Mouse (Mus musculus) heart, adult 2 months (tissue): ENCODE results near the gene Fbxo28.

Experiments
- CTCF ChIP-seq: fragments of 200-600 bp; IDR thresholded peaks from 2 replicates; pipeline ENCODE4 v1.8.1; 2022; ENCODE audit warnings: antibody characterized with exemption, mild to moderate bottlenecking, moderate library complexity
- EP300 ChIP-seq: fragments of 200-500 bp; IDR thresholded peaks from 2 replicates; pipeline ENCODE4 v1.6.1; 2011; ENCODE audit warnings: low read depth, low read length, control low read depth; ENCODE audit not compliant: insufficient read depth

DNA sequence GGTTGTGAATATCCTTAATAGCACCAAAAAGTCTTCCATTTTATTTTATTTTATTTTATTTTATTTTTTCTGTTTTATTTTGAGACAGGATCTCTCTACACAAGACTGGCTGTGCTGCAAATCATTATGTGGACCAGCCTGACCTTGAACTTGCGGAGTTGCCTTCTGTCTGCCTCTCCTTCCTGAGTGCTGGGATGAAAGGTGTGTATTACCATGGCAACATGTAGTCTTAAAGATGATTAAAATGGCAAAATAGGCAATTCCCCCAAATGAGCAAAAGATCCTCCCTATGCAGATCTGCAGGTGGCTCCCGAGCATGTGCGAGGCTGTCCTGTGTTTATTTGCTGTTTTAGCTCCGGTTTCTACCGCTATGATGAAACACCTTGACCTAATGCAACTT is 43.6 kb downstream of the Fbxo28 start:
- no peak for TF ChIP-seq EP300
- no peak for TF ChIP-seq CTCF
